Comparison of ENCODE assay signal across 28 mouse cellular contexts in the genomic region with DNA sequence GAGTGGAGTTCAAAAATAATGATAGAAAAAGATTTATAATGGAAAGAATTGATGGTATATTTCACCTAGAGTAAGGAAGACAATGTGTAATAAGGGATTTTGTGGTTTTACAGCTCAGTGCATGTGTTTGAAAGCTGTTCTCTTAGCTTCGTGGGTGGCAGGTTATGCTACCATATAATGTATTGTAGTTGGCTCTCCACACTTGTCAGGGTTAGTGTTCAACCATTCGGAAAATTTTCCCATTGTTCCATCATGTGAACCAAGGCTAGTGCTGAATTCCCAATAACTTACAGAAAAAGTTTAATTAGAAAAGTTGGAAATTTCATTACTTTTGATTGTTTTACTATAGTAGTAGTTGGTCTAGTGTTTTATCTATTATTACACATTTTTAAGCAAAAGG. TPM values are rescaled to one million over a fixed set of nuclear protein-coding genes. Genes with fewer than 3 reads are reported as not detected.
A peak's percentile ranks its signal among the peaks of the same experiment; 100 is the strongest.
DNase-seq lines count a peak whose midpoint lies in the region; ATAC-seq and TF ChIP-seq lines count a peak whose summit lies in the region.
"Had no signal": no experiment of that assay in that cellular context is flagged by ENCODE, and none has a peak within 500 bp of the region (broad histone marks: within the 10 kb centered on the region; RNA-seq: fewer than 3 reads in every experiment).

No protein-coding gene starts in this region.

- no peaks in the 10 kb centered on the region for H3K36me3 ChIP-seq in hindbrain, postnatal 0 days (ENCODE audit: insufficient read depth, low read length)
- peaks cover 22% of the 10 kb centered on the region for H3K36me3 ChIP-seq in hindbrain, embryonic 10.5 days
- no peaks in the 10 kb centered on the region; the same call in 1 of the 2 replicates for H3K36me3 ChIP-seq in forebrain, embryonic 13.5 days (ENCODE audit: poor library complexity, severe bottlenecking)

- no peaks in the 10 kb centered on the region; the same call in 1 of the 2 replicates for H3K4me1 ChIP-seq in hindbrain, postnatal 0 days (ENCODE audit: insufficient read depth, low read length)
- 0 out of 2 replicates have a peak, but pooled peaks cover 7% of the 10 kb centered on the region for H3K4me1 ChIP-seq in hindbrain, embryonic 10.5 days (replicated peaks)
- peaks cover 11% of the 10 kb centered on the region for H3K4me1 ChIP-seq in forebrain, embryonic 13.5 days
- H3K4me1 ChIP-seq: embryonic facial prominence, embryonic 12.5 days; forebrain, embryonic 12.5 days; heart, embryonic 10.5 days; heart, embryonic 13.5 days had no signal

- no peaks in the 10 kb centered on the region for H3K27me3 ChIP-seq in hindbrain, postnatal 0 days (ENCODE audit: insufficient read depth, low read length)
- H3K27me3 ChIP-seq in hindbrain, embryonic 10.5 days (ENCODE audit: insufficient read depth, poor library complexity, severe bottlenecking), result no peaks in the 10 kb centered on the region
- no peaks in the 10 kb centered on the region for H3K27me3 ChIP-seq in forebrain, embryonic 13.5 days
- H3K27me3 ChIP-seq: embryonic facial prominence, embryonic 12.5 days; forebrain, embryonic 12.5 days; heart, embryonic 13.5 days; hindbrain, embryonic 13.5 days; Patski had no signal

- no peak overlapping the region for H3K27ac ChIP-seq in hindbrain, postnatal 0 days
- H3K27ac ChIP-seq in hindbrain, embryonic 10.5 days, result no peak overlapping the region
- H3K27ac ChIP-seq in forebrain, embryonic 13.5 days, result no peak overlapping the region
- H3K27ac ChIP-seq: embryonic facial prominence, embryonic 12.5 days; forebrain, embryonic 12.5 days; heart, adult 2 months; heart, embryonic 10.5 days; heart, embryonic 13.5 days; hindbrain, embryonic 13.5 days had no signal

- 18% methylated on average over 2 of the region's 2 CpGs for WGBS in hindbrain, postnatal 0 days
- WGBS in hindbrain, embryonic 10.5 days, result 46% methylated on average over 2 of the region's 2 CpGs
- 30% methylated on average over 2 of the region's 2 CpGs for WGBS in forebrain, embryonic 13.5 days

- no peaks in the 10 kb centered on the region for H3K9me3 ChIP-seq in hindbrain, postnatal 0 days (ENCODE audit: low read length)
- H3K9me3 ChIP-seq in hindbrain, embryonic 10.5 days, result no peaks in the 10 kb centered on the region
- H3K9me3 ChIP-seq in forebrain, embryonic 13.5 days (replicated peaks), result no peaks in the 10 kb centered on the region
- H3K9me3 ChIP-seq: embryonic facial prominence, embryonic 12.5 days; forebrain, embryonic 12.5 days; heart, embryonic 10.5 days; heart, embryonic 13.5 days had no signal

- DNase-seq in embryo, embryonic 10 days (ENCODE audit: low spot score), result peak; percentile 53
- DNase-seq in embryo, embryonic 9.5 days (ENCODE audit: extremely low spot score), result no peak
- DNase-seq in hindbrain, postnatal 0 days (ENCODE audit: low spot score), result peak; percentile 6
- no peak for DNase-seq in hindbrain, embryonic 10.5 days (ENCODE audit: low spot score)
- DNase-seq in embryo, embryonic 10.5 days (ENCODE audit: low spot score), result peak; percentile 46
- peak; percentile 92 for DNase-seq in retina, embryonic 14.5 days (ENCODE audit: low spot score)
- DNase-seq in urinary bladder, postnatal 14 days (ENCODE audit: low spot score), result no peak
- DNase-seq: adrenal gland, adult 2 months; adrenal gland, postnatal 14 days; cerebellum, adult 11-12 months; cerebellum, adult 8-10 months; cerebellum, postnatal 10 days; cerebellum, postnatal 36 days; gastrocnemius, postnatal 10 days; gastrocnemius, postnatal 36 days; heart, adult 2 months; heart, postnatal 14 days; heart, postnatal 4 days had no signal

- no peak overlapping the region for H3K9ac ChIP-seq in hindbrain, postnatal 0 days (replicated peaks; ENCODE audit: low read length)
- H3K9ac ChIP-seq in forebrain, embryonic 13.5 days, result no peak overlapping the region
- H3K9ac ChIP-seq: embryonic facial prominence, embryonic 12.5 days; forebrain, embryonic 12.5 days; heart, embryonic 13.5 days; hindbrain, embryonic 13.5 days had no signal

- TF ChIP-seq CTCF in hindbrain, postnatal 0 days (IDR thresholded peaks at IDR 0.05; ENCODE audit: low read depth), result no peak

- ATAC-seq in hindbrain, postnatal 0 days, result no peak
- ATAC-seq in forebrain, embryonic 13.5 days, result no peak
- ATAC-seq: forebrain, embryonic 16.5 days; intestine, postnatal 0 days; Patski had no signal

- H3K4me3 ChIP-seq in hindbrain, postnatal 0 days (ENCODE audit: low read length), result no peak overlapping the region
- no peak overlapping the region for H3K4me3 ChIP-seq in hindbrain, embryonic 10.5 days
- H3K4me3 ChIP-seq in forebrain, embryonic 13.5 days, result no peak overlapping the region
- H3K4me3 ChIP-seq: embryonic facial prominence, embryonic 12.5 days; erythroblast, embryonic 14.5 days; forebrain, embryonic 12.5 days; heart, adult 2 months; heart, embryonic 10.5 days; heart, embryonic 13.5 days; hindbrain, embryonic 13.5 days had no signal

- H3K4me2 ChIP-seq in hindbrain, postnatal 0 days (ENCODE audit: low read depth, low read length), result no peak overlapping the region
- H3K4me2 ChIP-seq in forebrain, embryonic 13.5 days, result no peak overlapping the region
- H3K4me2 ChIP-seq: embryonic facial prominence, embryonic 12.5 days; forebrain, embryonic 12.5 days; heart, embryonic 13.5 days; hindbrain, embryonic 13.5 days had no signal

RNA-seq across cellular contexts. Expression of a gene that starts 36.6 kb away (rescaled TPM):
- total RNA-seq in hindbrain, postnatal 0 days (2014; rRNA removed), result 4.6 and 5.4 TPM in 2 replicates
- 40.7 and 43.3 TPM in 2 replicates for polyA plus RNA-seq in hindbrain, postnatal 0 days (2015; fragmentation: Nextera tagmentation; extraction: Ambion mirVana)
- 36.1 and 40.9 TPM in 2 replicates for polyA plus RNA-seq in hindbrain, embryonic 10.5 days (2016; fragmentation: Nextera tagmentation; extraction: Ambion mirVana)
- 47.0 and 51.3 TPM in 2 replicates for polyA plus RNA-seq in forebrain, embryonic 13.5 days (2015; fragmentation: Nextera tagmentation; extraction: Ambion mirVana)
- polyA plus RNA-seq: erythroblast, embryonic 14.5 days had no signal

RNA-seq across cellular contexts. Expression of a gene that starts 36.6 kb away (rescaled TPM):
- 78.5 and 83.5 TPM in 2 replicates for total RNA-seq in hindbrain, postnatal 0 days (2014; rRNA removed)
- polyA plus RNA-seq in hindbrain, postnatal 0 days (2015; fragmentation: Nextera tagmentation; extraction: Ambion mirVana), result 61.3 and 61.5 TPM in 2 replicates
- 102 and 130 TPM in 2 replicates for polyA plus RNA-seq in hindbrain, embryonic 10.5 days (2016; fragmentation: Nextera tagmentation; extraction: Ambion mirVana)
- 84.5 and 94.5 TPM in 2 replicates for polyA plus RNA-seq in forebrain, embryonic 13.5 days (2015; fragmentation: Nextera tagmentation; extraction: Ambion mirVana)

Comparison
In these comparisons a context has a peak if more than half of its experiments do, and no peak if none do; other contexts are left out.
1. DNase-seq: peak in embryo, embryonic 10 days (single experiment), hindbrain, postnatal 0 days (single experiment), embryo, embryonic 10.5 days (single experiment) and retina, embryonic 14.5 days (single experiment); none in embryo, embryonic 9.5 days (single experiment), hindbrain, embryonic 10.5 days (single experiment) and urinary bladder, postnatal 14 days (single experiment).